Mouse (Mus musculus): ENCODE data around the gene Smurf2.

Gene Smurf2

GRCm38 (mm10) chr11:106920551-106921379, at the start of gene Smurf2:
TSS of gene Smurf2 (minus strand) at chr11:106920715.
- peak; percentile 84 for DNase-seq

DNA sequence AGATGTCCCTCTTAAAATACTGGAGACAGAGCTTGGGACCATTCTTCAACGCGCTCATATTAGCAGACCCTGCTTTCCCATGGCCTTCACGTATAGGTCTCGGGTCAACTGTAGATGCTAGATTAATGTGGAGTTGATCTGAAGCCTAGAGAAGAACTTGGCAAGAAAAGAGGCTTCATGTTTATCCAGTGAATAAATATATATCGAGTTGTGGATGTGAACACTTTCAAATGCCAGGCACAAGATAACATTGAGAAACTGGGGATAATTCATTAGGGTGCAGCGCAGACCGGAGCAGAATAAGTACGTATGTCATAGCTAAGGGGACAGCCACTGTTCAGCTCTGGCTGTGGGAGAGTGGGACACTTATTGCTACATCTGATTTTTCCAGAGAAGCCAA, 49.3 kb upstream of the Smurf2 start:
- no peak for DNase-seq

DNA sequence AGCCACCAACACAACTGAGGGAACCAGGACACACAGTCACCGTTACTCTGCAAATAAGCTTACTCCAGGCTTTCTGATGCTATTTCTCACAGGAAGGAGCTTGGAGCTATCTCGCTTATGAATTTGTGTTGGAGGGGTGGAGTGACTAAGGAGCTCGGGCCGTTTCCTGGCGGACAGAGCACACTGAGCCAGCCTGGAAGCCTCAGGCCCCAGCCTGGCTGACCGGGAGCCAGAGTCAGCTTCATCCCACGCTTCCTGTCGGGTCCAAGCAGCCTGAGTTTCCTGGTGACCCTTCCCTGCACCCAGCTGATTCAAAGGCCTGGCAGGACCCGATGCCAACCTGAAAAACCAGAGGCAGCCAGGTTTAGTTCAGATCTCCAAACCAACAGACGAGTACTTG, 47.1 kb upstream of the Smurf2 start:
- DNase-seq = no peak

DNA sequence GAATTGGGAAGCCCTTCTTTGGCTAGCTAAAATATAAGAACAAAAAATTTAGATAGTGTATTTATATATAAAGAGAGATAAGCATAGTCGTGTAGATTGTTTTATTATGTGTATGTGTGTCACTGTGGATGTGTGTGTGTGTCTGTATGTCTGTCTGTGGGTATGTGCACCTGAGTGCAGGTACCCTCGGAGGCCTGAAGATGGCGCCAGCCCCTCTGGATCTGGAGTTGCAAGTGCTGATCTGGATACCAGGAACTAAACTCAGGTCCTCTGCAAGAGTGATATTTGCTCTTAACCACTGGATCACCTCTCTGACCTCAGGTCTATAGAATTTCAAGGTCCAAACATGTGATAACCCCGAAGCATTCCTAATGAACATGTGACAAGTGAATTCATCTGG, 45.4 kb upstream of the Smurf2 start:
- no peak for DNase-seq

DNA sequence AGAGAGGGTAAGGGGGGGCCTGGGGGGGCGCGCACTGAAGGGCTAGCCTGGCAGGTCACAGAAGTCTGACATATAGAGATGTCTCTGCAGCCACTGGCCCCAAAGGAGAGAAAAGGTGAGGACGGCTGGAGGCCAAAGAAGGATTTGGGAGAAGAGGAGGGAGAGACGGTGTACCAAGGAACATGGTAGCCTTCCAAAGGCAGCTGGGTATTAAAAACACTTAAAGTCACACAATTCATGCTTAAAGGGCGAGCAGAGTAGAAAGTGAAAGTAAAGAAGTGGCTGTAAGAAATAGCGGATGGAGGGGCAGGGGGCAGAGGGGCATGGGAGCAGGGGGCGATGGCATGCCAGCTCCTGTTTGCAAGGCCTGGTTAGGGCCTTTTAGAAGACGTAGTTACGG, 41.8 kb upstream of the Smurf2 start:
- no peak for DNase-seq

- no peak for DNase-seq
Measured at GRCm38 (mm10) chr11:106961471-106962081, 41.1 kb upstream of the Smurf2 start.

GRCm38 (mm10) chr11:106959121-106959520, 38.6 kb upstream of the Smurf2 start:
- DNase-seq = no peak

DNA sequence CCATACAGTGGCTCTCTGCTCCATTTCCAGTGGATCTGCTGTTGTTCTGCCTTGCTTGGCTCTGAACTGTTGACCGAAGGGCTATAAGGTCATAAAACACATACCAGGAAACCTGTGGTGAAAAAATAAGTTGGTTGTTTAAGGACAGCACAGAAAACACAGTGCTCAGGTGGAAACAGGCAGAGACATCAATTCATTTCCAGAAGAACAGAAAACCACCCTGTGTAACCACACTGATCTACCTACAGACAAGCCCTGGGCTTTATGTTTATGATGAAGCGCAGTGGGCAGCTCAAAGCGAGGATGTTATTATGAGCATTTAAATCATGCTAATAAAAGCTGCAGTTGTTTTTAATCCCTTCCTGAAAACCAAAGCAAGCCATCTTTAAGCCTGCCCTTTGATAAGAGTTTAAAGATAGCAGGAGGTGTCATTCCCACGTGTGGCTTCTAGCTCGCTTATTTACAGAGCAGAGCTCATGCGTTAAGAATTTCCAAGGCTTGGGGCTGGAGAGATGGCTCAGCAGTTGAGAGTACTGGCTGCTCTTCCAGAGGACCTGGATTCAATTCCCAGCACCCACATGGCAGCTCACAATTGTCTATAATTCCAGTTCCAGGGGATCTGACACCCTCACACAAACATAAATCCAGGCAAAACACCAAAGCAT, 38.0 kb upstream of the Smurf2 start:
- no peak for DNase-seq

GRCm38 (mm10) chr11:106957271-106957980, 36.9 kb upstream of the Smurf2 start:
- DNase-seq = peak; percentile 11

DNA sequence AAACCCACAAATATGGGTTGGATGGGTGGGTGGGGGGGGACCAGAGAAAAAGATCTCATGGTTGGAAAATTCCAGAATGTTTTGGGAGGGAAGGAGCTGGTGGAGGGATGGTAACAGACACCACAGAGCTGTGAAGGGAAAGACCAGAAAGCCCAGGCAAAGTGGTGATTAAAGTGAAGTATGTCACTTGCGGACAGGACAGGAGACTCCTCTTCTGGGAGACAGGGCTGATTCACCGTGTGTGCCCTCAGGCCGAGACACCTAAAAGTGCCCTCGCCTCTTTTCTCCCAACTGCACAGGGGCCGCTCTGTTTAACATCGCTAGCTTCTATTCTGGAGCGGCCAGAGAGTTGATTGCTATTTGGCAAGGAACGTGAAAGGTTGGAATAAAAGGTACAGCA, 34.1 kb upstream of the Smurf2 start:
- no peak for DNase-seq

- no peak for DNase-seq
Measured at GRCm38 (mm10) chr11:106954116-106954515, 33.6 kb upstream of the Smurf2 start.

GRCm38 (mm10) chr11:106937306-106937705, 16.8 kb upstream of the Smurf2 start:
- DNase-seq = no peak

DNA sequence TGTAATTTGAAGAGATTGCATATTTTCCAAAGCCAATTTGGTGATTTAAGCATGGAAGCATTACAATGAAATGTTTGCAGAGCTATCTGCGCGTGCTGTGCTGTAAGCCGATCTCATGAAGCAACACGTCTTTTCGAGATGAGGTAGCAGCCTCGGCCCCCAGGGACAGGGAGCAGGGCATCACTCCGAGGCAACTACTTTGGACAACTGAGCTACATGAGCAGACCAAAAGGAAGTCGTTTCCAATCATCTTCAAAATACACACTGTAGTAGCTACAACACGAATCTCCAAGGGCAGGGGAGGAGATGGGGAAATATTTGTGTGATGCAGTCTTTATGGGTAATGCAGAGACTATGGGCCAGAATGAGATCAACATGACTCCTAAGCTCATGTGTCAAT, 9.9 kb upstream of the Smurf2 start:
- no peak for DNase-seq

DNA sequence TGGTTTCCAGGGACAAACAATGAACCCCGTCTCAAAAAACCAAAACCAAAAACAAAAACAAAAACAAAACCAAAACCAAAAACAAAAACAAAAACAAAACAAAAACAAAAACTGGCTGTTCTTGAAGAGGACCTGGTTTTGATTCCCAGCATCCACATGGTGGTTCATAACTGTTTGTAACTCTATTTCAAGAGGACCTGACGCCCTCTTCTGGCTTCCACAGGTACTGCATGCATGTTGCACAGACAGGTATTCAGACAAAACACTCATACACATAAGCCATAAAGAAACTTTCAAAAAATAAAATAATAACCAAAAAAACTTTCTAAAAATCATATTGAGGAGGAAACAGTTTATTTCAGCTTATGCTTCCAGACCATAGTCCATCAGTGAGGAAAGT, 8.4 kb upstream of the Smurf2 start:
- no peak for DNase-seq

DNA sequence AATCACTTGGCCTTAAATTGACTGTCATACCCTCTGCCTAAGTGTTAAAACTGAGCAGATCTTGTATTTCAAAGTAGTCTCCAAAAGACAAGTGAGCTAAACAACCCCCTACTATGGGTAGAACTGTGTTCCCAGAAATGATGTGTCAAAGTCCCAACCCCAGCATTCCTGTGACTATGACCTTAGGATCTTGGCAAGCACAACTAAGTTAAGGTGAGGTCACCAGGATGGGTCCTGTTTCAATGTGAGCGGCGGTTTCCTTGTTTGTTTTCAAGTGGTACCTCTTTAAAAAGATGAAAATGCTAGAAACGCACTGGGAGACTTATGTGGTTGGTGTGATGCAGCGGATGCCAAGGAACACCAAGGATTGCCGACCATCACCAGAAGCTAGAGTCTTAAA, 7.4 kb upstream of the Smurf2 start:
- DNase-seq = no peak

DNA sequence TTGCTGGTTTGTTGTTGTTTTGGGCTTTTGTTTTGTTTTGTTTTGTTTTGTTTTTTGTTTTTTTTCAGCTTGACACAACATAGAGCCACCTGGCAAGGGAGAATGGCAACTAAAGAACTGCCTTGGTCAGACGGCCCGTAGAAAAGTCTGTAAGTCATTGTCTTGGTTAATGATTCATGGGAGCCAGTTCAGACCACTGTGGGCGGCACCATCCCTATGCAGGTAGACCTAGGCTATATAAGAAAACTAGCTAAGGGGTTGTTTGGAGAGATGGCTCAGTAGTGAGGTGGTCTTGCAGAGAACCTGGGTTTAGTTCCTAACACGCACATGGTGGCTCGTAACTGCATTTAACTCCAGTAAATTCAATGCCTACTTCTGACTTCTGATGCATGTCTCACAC, 6.7 kb upstream of the Smurf2 start:
- DNase-seq = no peak

- DNase-seq = no peak
Measured at GRCm38 (mm10) chr11:106926732-106927131, 6.2 kb upstream of the Smurf2 start.

- DNase-seq = peak; percentile 40
Measured at GRCm38 (mm10) chr11:106919612-106920550, 634 bp downstream of the Smurf2 start.

- DNase-seq = no peak
Measured at GRCm38 (mm10) chr11:106918901-106919300, 1.6 kb downstream of the Smurf2 start.

DNA sequence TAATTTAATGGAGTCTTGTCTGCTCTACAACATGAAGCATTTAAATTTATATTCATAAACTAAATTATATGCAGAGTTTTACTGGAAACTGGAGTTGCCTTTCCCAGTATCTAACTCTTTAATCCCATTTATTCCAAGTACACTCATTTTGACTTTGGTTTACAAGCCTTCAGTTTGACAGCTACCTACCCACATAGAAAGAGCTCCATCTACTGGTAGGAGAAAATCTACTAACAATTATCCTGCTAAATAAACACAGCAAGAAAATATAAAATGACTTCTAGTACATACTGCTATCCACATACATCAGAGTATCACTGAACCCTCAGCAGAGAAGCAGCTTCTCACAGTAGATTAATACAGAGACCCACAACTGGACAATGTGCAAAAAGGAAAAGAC, 9.3 kb downstream of the Smurf2 start:
- DNase-seq = no peak

DNA sequence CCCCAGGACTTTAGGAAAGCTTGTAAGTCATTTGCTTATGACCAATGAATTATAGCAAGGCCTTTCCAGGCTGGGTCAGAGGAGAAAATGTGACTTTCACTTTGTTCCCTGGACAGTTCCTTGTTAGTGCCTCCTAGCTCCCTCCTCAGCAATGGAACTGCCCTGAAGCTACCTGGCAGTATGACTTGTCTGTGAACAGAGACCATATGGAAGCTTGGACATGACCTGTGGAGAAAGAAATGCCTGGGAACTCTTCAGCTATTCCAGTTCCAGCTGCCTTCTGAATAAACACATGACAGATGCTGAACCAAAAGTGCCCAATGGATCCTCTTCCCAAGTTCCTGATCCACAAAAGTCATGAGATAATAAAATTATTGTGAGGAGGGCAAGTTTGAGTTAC, 12.5 kb downstream of the Smurf2 start:
- no peak for DNase-seq

DNA sequence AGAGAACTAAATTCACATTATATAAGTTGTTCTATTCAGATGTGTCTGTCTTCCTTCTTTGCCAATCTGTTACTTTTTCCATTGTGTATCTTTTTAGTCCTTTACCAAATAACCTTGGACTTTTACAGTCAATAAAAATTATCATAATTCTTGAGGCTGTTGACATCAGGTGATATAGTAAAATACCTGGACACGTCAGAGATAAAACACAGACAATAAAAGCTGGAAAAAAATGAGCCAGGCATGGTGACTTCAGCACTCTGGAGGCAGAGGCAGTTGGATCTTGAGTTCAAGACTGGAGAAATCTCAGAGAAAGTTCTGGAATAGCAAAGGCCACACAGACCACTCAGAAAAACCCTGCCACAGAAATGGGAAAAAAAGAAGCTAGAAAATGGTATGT, 13.3 kb downstream of the Smurf2 start:
- DNase-seq = no peak

Data from right cerebral cortex, postnatal 4 days (tissue).